Mouse (Mus musculus) kidney, postnatal 0 days (tissue): ENCODE results near the gene Sdccag8. TPM values are rescaled to one million over a fixed set of nuclear protein-coding genes. Genes with fewer than 3 reads are reported as not detected.
A peak's percentile ranks its signal among the peaks of the same experiment; 100 is the strongest.

Source experiments
- ATAC-seq: fragments of 200-750 bp; cut with Nextera tagmentation; replicated peaks from 2 replicates; pipeline ENCODE4 v1.8.0; 2017; ENCODE audit warnings: low read depth, moderate number of reproducible peaks, moderate TSS enrichment, moderate library complexity; ENCODE audit not compliant: low FRiP score
- DNase-seq: peaks from one replicate; pipeline ENCODE4 v3.0.0-alpha.2; 2016; ENCODE audit warnings: low spot score
- H3K27ac ChIP-seq: fragments of 300-500 bp; sonication (generic); 2 replicates; pipeline ENCODE4 v1.5.1; 2014; ENCODE audit warnings: mild to moderate bottlenecking
- H3K27me3 ChIP-seq: fragments of 300-500 bp; sonication (generic); 2 replicates; pipeline ENCODE4 v1.6.1; 2014; ENCODE audit warnings: low read length, mixed read lengths; ENCODE audit not compliant: insufficient read depth
- H3K36me3 ChIP-seq: fragments of 300-500 bp; sonication (generic); 2 replicates; pipeline ENCODE4 v1.6.1; 2014; ENCODE audit warnings: low read length, mixed read lengths; ENCODE audit not compliant: insufficient read depth
- H3K4me1 ChIP-seq: fragments of 300-500 bp; sonication (generic); replicated peaks from 2 replicates; pipeline ENCODE4 v1.6.1; 2014; ENCODE audit warnings: antibody characterized with exemption, low read length, mixed read lengths; ENCODE audit not compliant: insufficient read depth
- H3K4me2 ChIP-seq: fragments of 300-500 bp; sonication (generic); 2 replicates; pipeline ENCODE4 v1.6.1; 2014; ENCODE audit warnings: mild to moderate bottlenecking, low read length, moderate library complexity, mixed read lengths
- H3K4me3 ChIP-seq: fragments of 300-500 bp; sonication (generic); replicated peaks from 2 replicates; pipeline ENCODE4 v1.5.1; 2014; ENCODE audit warnings: low read depth, low read length
- H3K9ac ChIP-seq: fragments of 300-500 bp; sonication (generic); 2 replicates; pipeline ENCODE4 v1.6.1; 2014; ENCODE audit warnings: low read depth, low read length
- H3K9me3 ChIP-seq: fragments of 300-500 bp; sonication (generic); replicated peaks from 2 replicates; pipeline ENCODE4 v1.6.1; 2016; ENCODE audit warnings: low read length, inconsistent platforms, mixed read lengths
- CTCF ChIP-seq: IDR thresholded peaks from 2 replicates; pipeline ENCODE4 v1.5.1; 2016; ENCODE audit warnings: antibody characterized with exemption, low read depth, mild to moderate bottlenecking, moderate library complexity
- WGBS: fragments of 180-500 bp; shearing (Covaris S2); extraction: QIAGEN DNeasy Blood & Tissue Kit; methylation state at CpG from one replicate; pipeline ENCODE4 v1.1.7; 2014; 5-methylcytosine and 5-hydroxymethylcytosine counted together
- polyA plus RNA-seq: library from polyadenylated mRNA; unstranded; fragments of >200 nt; fragmentation: Nextera tagmentation; extraction: Ambion mirVana; gene quantifications from 2 replicates; pipeline ENCODE4 v1.2.1, GENCODE M21; 2015

Gene Sdccag8
- polyA plus RNA-seq, 1 experiment from 2014 or later, result 22.7 TPM

- Histone ChIP-seq H3K4me1 (0 out of 2 replicates have a peak, but pooled peaks cover 9% of the 10 kb centered on the region), H3K36me3 (no peaks in the 10 kb centered on the region), H3K27me3 (no peaks in the 10 kb centered on the region), H3K9ac (0 out of 2 replicates have a peak overlapping the region, but pooled peaks have one; percentile 31), H3K4me2 (peak overlapping the region; percentile 51), H3K27ac (peak overlapping the region; percentile 74), H3K9me3 (no peaks in the 10 kb centered on the region), H3K4me3 (no peak overlapping the region)
- DNase-seq (no peak), ATAC-seq (no peak)
- WGBS, result 60% methylated on average over 6 of the region's 6 CpGs
- TF ChIP-seq CTCF, result no peak
Measured at GRCm38 (mm10) chr1:176997254-176997653, 182.8 kb downstream of the Sdccag8 start.

DNA sequence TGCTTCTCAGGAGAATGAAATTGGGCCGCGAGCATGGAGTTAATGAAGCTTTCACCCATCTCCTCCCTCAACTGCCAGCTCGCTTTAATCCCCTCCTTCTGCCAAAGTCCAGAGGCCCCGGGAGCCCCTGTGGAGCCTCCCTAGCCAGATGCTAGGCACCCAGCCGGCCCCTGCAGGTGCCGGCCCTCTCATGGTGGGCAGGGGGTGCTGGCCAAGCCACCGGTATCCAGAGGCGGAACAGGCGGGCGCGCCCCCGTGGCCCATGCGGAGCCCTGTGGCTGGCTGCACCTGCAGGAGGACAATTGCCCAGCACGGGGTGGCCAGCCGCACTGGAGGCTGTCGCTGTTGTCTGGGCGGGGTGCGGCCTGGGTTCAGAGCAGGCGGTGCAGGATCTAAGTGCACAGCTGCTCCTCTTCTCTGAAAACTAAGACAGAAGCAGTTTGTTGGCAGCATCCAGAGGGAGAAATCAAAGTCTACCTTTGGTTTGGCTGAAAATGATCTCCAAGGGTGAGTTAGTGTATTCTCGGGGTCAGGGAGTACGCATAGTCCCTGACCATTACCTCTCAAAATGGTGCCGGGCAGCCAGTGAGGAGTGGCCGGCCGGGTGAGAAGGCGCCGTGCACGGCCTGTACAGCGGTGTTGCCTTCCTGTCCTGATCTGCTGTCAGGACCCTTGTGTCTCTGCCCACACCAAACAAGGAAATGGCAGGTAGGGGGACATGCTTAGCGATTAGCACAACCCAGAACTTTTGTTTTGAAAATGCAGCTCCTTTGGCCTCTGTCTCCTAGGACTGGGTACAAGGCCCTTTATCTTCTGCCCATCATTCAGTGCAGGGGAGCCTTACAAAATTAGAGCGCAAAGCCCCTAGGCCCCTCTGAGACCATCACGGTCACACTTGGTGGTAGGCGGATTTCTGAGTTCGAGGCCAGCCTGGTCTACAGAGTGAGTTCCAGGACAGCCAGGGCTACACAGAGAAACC, 183.5 kb downstream of the Sdccag8 start:
- H3K4me3 ChIP-seq, result peak overlapping the region; percentile 10
- H3K4me1 ChIP-seq, result 0 out of 2 replicates have a peak, but pooled peaks cover 9% of the 10 kb centered on the region
- peak; percentile 57 for DNase-seq
- H3K4me2 ChIP-seq, result peak overlapping the region; percentile 51
- 39% methylated on average over 33 of the region's 33 CpGs for WGBS
- H3K9ac ChIP-seq, result 0 out of 2 replicates have a peak overlapping the region, but pooled peaks have one; percentile 46
- H3K27ac ChIP-seq, result peak overlapping the region; percentile 74
- ATAC-seq, result peak; percentile 80
- no peaks in the 10 kb centered on the region for H3K36me3 ChIP-seq
- TF ChIP-seq CTCF, result no peak
- no peaks in the 10 kb centered on the region for H3K9me3 ChIP-seq
- no peaks in the 10 kb centered on the region for H3K27me3 ChIP-seq

GRCm38 (mm10) chr1:176999011-176999410, 184.6 kb downstream of the Sdccag8 start:
- 16% methylated on average over 6 of the region's 6 CpGs for WGBS
- peak; percentile 62 for TF ChIP-seq CTCF
- Histone ChIP-seq H3K27me3 (no peaks in the 10 kb centered on the region), H3K9me3 (no peaks in the 10 kb centered on the region), H3K36me3 (no peaks in the 10 kb centered on the region), H3K4me3 (no peak overlapping the region), H3K9ac (no peak overlapping the region), H3K4me1 (0 out of 2 replicates have a peak, but pooled peaks cover 9% of the 10 kb centered on the region), H3K27ac (no peak overlapping the region), H3K4me2 (no peak overlapping the region)
- peak; percentile 83 for DNase-seq
- peak; percentile 41; the same call in 1 of the 2 replicates for ATAC-seq

DNA sequence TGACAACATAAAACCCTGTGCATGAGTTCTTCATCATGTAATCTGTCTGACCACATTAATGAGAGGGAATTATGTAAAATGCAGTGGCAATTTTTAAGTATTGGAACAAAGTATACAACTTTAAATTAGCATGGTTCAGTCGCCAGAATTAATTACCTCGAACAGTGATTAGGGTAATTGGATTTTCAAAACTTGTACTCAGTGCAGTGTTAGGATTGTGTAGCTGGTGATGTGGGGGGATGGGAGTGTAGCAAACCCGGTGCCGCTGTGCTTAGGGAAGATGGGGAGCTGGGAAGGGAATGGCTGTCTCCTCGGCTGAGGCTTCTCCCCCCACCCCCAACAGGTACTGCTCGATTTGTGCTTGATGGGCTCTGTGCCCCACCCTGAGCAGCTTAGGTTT, 188.5 kb downstream of the Sdccag8 start:
- 67% methylated on average over 6 of the region's 6 CpGs for WGBS
- Histone ChIP-seq H3K27ac (no peak overlapping the region), H3K4me1 (0 out of 2 replicates have a peak, but pooled peaks cover 9% of the 10 kb centered on the region), H3K4me3 (no peak overlapping the region), H3K36me3 (no peaks in the 10 kb centered on the region), H3K27me3 (no peaks in the 10 kb centered on the region), H3K9me3 (no peaks in the 10 kb centered on the region), H3K9ac (no peak overlapping the region), H3K4me2 (no peak overlapping the region)
- no peak for DNase-seq
- no peak for ATAC-seq
- TF ChIP-seq CTCF, result no peak

- no peak for TF ChIP-seq CTCF
- H3K27ac ChIP-seq, result no peak overlapping the region
- 64% methylated on average over 4 of the region's 4 CpGs for WGBS
- DNase-seq, result no peak
- H3K4me3 ChIP-seq, result no peak overlapping the region
- no peak overlapping the region for H3K9ac ChIP-seq
- H3K4me2 ChIP-seq, result no peak overlapping the region
- H3K9me3 ChIP-seq, result no peaks in the 10 kb centered on the region
- H3K36me3 ChIP-seq, result no peaks in the 10 kb centered on the region
- 0 out of 2 replicates have a peak, but pooled peaks cover 5% of the 10 kb centered on the region for H3K4me1 ChIP-seq
- H3K27me3 ChIP-seq, result no peaks in the 10 kb centered on the region
- peak; percentile 56; the same call in 1 of the 2 replicates for ATAC-seq
Measured at GRCm38 (mm10) chr1:177004041-177004741, 189.7 kb downstream of the Sdccag8 start.

DNA sequence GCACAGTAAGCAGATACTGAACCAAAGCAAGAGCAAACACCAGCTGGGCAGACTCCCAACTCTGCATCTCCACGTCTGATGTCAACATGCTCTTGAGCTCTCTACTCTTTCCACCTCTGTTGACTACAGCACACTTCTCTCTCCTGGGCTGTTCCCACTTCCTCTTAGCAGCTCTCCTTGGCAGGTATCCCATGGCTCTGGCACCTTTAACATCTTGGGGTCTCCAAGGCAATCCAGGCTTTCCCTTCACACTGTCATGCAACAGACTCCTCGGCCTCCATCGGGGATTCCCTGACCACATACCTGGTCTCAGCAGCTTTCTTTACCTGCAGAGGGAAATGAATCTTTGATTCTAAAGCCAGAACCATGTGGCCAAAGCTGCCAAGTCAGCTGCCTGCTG, 192.9 kb downstream of the Sdccag8 start:
- WGBS, result 84% methylated on average over 3 of the region's 3 CpGs
- no peak overlapping the region for H3K9ac ChIP-seq
- no peak overlapping the region for H3K4me3 ChIP-seq
- DNase-seq (no peak), ATAC-seq (no peak)
- TF ChIP-seq CTCF, result no peak
- no peak overlapping the region for H3K4me2 ChIP-seq
- no peaks in the 10 kb centered on the region for H3K27me3 ChIP-seq
- no peaks in the 10 kb centered on the region for H3K9me3 ChIP-seq
- no peaks in the 10 kb centered on the region; the same call in 1 of the 2 replicates for H3K36me3 ChIP-seq
- H3K27ac ChIP-seq, result no peak overlapping the region
- no peaks in the 10 kb centered on the region for H3K4me1 ChIP-seq
